Mouse (Mus musculus): ENCODE data around the gene Tom1l1.

GRCm38 (mm10) chr11:90686287-90687025 lies 1.7 kb downstream of the Tom1l1 start:
- no peak for TF ChIP-seq CTCF (IDR thresholded peaks at IDR 0.05; ENCODE audit: insufficient read depth, low read length)
- no peak for TF ChIP-seq POLR2A (IDR thresholded peaks at IDR 0.05; ENCODE audit: borderline replicate concordance, extremely low read depth, low read depth, low read length)

All from lung, adult 2 months (tissue).